Mouse (Mus musculus) G1E-ER4 (cell line): ENCODE results near the gene Jph4. TPM values are rescaled to one million over a fixed set of nuclear protein-coding genes. Genes with fewer than 3 reads are reported as not detected.

Source experiments
- GATA1 ChIP-seq: IDR thresholded peaks from one replicate; pipeline ENCODE4 v1.8.0; 2012; ENCODE audit warnings: low read length, inconsistent platforms
- polyA plus RNA-seq: library from polyadenylated mRNA; stranded (reverse); fragments of >175 nt; gene quantifications from 2 replicates; pipeline ENCODE4 v1.2.3, GENCODE M21; 2012

Jph4 gene
- polyA plus RNA-seq = 0.02 TPM in 1 of 2 replicates, not detected in the other

GRCm38 (mm10) chr14:55116425-55117200 lies at the start of gene Jph4:
Gene Jph4, minus strand, starts transcription at chr14:55116935.
- TF ChIP-seq GATA1 = no peak

GRCm38 (mm10) chr14:55164172-55164806 lies 47.6 kb upstream of the Jph4 start:
- TF ChIP-seq GATA1 = no peak

- TF ChIP-seq GATA1 = no peak
Observed at GRCm38 (mm10) chr14:55162168-55162567, 45.4 kb upstream of the Jph4 start.

DNA sequence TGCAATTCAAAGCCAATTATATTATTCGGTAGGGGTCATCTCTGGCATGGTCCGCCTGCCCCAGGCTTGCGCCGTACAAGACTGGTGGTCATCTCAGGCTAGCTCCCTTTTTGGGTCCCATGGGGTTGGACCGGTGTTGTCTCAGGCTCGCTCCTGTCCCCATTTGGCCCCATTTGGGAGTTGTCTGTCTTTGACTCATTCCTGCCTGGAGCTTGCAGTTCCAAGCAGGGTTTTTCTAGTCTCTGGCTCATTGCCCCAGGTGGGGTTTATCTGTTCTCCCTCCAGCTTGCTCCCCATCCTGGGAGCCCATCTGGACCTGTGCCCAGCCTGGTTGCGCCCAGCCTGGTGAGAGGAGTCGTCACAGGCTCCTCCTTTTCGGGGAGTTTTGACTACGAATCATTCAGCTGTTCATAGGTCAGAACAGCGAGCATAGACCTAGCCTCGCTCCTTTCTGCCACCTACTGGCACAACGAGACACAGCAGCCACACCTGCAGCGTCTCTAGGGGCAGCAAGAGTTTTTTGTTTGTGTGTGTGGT lies 44.4 kb upstream of the Jph4 start:
- no peak for TF ChIP-seq GATA1

DNA sequence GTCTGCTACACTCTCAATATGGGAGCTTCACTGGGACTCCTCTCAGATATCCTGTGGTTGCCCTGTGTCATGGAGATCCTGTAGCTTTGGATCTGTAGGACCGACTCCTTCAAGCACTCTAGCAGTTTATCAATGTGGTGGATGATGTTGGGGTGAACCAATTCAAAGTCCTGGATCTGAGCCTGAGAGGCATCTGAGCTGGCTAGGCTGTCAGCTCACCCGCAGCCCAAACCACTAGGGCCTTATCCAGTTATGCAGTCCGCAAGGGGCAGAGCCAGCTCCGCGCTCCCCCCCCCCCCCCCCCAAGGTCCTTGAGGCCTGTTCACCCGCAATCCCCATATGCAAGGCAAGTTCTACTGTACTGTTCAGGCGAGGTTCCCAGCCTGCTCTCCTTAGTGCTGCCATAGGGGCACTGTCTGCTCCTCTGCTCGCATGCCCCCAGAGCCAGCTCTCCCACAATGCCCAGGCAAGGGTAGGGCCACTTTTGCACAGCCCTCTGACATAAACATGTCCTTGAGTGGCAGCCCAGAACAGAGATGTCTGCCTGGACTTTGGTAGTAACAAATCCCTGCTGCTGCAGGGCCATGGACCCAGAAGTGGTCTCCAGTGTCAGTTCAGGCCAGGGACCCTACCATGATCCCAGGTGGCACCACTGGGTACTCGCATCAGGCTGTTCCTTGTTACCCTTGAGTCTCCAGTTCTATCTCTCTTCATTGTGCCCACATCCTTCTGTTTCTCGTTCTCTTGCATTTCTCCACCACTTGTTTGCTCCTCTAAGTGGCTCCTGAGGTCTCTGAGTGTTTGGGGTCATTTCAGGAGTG lies 43.7 kb upstream of the Jph4 start:
- no peak for TF ChIP-seq GATA1

DNA sequence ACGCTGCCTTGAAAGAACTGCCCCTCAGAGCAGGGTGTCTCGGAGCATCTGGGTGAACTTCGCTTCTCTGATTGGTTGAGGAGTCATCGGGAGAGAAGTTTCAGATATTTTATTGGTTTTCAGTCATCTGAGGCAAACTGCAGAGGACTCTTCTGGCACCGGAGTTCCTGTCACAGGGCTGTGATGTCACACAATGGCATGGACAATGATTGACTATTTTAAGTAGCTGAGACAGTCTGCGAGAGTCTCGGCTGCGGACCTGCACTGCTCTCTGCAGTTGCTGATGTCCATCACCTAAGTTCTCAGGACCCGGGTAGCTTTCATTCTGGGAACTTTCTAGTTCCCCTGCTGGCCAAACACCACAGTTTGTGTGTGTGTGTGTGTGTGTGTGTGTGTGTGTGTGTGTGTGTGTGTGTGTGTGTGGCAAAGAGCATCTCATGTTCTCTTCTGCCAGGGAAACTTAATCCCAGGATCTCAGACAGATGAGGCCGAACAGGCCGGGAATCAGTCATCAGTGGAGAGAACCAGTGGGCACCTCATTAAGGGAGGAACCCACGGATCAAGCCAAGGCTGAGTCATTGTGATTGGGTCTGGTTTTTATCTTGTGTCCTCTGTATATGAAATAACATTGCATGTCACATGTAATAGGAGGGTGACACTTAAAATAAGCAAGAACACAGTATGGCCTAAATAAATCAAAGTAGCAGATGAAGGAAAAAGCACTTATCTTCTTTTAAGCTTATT lies 40.8 kb upstream of the Jph4 start:
- no peak for TF ChIP-seq GATA1

DNA sequence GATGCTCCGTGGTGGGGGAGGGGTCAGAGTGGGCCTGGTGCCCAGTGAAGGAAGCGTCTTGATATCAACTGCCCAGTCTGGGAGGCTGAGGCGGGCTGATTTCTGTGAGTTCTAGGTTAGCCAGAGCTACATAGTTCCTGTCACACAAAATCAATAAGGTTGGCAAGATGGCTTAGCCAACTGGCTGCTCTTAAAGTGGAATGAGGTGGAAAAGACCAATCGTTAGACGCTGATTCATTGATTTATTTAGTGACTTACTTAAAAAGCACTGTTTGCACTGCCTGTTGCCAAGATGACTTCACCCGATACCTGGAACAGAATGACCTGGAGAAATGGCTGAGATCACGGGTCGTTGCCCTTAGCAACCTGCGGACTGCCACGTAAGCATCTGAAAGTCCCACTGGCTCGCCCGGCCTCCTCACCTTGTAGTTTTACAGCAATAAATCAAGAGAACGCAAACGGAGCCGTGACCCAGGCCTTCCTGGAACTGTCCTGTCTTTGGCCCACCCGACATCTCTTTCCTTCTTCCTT lies 36.3 kb upstream of the Jph4 start:
- no peak for TF ChIP-seq GATA1

GRCm38 (mm10) chr14:55152174-55152573 lies 35.4 kb upstream of the Jph4 start:
- TF ChIP-seq GATA1 = no peak

DNA sequence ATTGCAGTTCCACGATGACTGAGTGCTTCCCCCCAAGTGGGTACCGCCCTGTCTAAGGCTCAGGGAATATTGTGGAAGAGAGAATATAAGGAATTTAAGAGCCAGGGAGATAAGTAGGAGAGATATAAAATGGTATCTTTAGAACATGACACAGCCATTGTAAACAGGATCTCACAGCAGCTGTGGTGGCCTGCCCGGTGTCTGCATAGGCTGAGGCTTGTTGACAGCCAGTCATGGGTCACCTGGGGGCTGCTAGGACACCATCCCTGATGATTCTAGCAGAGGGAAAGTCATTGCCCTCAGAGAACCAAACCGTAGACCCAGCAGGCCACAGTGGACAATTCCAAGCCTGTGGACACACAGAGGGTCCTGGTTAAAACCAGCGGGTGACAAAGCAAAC lies 34.2 kb upstream of the Jph4 start:
- no peak for TF ChIP-seq GATA1

DNA sequence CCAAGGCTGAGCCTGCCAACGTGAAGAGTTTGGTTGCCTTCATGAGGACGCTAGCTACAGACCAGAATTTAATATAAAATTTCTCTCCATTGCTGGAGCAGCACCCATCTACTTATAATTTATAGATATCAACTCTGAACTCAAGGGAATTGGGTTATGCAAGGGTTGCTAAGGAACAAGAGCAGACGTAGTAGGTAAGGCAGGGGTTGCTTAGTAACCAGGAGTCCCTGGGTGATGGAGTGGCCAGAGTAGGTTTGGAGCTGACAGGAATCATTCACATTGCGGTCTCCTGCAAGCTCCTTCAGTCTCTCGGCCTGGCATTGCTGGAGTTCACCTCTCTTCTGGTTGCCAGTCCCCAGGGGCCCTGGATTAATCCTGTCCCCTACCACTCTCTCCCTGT lies 32.3 kb upstream of the Jph4 start:
- no peak for TF ChIP-seq GATA1

DNA sequence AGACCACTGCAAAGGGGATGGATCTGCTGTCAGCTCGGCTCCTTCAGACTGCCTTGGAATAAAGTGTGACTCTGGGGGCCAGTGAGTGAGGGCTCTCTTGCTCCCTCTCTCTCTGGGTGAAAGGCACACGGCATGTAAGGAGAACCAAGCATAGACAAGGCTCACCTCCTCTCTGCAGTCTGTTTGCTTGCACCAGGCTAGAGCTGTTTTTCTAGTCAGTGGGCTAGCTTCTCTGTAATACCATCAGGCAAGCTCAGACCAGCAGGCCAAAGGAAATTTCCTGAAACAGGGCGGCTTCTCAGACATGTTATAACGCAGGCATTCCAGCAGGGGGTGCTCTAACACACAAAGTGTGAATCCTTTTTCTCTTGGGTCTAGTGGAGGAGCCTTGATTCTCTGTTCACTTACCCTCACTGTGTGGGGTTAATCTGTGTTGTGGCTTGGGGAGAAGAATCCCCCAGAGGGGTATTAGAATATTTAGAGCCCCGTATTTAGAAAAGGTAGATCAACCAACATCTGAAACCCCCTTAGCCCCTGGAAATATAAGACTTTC lies 31.7 kb upstream of the Jph4 start:
- TF ChIP-seq GATA1 = no peak

GRCm38 (mm10) chr14:55146829-55147401 lies 30.2 kb upstream of the Jph4 start:
- TF ChIP-seq GATA1 = no peak

GRCm38 (mm10) chr14:55146324-55146723 lies 29.6 kb upstream of the Jph4 start:
- no peak for TF ChIP-seq GATA1

GRCm38 (mm10) chr14:55139313-55139712 lies 22.6 kb upstream of the Jph4 start:
- no peak for TF ChIP-seq GATA1
